In genomic region chr2:26352291-26352910, GRCm38 (mm10) we compare ENCODE assay signal across 8 mouse cellular contexts. TPM values are rescaled to one million over a fixed set of nuclear protein-coding genes. Genes with fewer than 3 reads are reported as not detected.
DNase-seq lines count a peak whose midpoint lies in the region; ATAC-seq and TF ChIP-seq lines count a peak whose summit lies in the region.

No protein-coding gene starts in this region.

- peak overlapping the region; percentile 69 for H3K9ac ChIP-seq in lung, postnatal 0 days (replicated peaks; ENCODE audit: low read depth)
- H3K9ac ChIP-seq in embryonic facial prominence, embryonic 13.5 days = peak overlapping the region; percentile 92
- H3K9ac ChIP-seq in hindbrain, embryonic 16.5 days (ENCODE audit: low read depth, low read length) = peak overlapping the region; percentile 87
- peak overlapping the region; percentile 92 for H3K9ac ChIP-seq in midbrain, embryonic 14.5 days (replicated peaks; ENCODE audit: low read length)

- H3K36me3 ChIP-seq in lung, postnatal 0 days (ENCODE audit: insufficient read depth, low read length) = 0 out of 2 replicates have a peak, but pooled peaks cover 7% of the 10 kb centered on the region
- peaks cover 29% of the 10 kb centered on the region for H3K36me3 ChIP-seq in embryonic facial prominence, embryonic 13.5 days
- H3K36me3 ChIP-seq in hindbrain, embryonic 16.5 days (ENCODE audit: control insufficient read depth, insufficient read depth, low read length) = peaks cover 13% of the 10 kb centered on the region
- H3K36me3 ChIP-seq in midbrain, embryonic 14.5 days (ENCODE audit: control insufficient read depth, insufficient read depth, low read length) = peaks cover 31% of the 10 kb centered on the region

- DNase-seq in adrenal gland, postnatal 10 days = peak; percentile 56
- no peak for DNase-seq in adrenal gland, postnatal 4 days (ENCODE audit: low spot score in 2 of 2)
- peak; percentile 21 for DNase-seq in lung, postnatal 0 days (ENCODE audit: low spot score)
- no peak for DNase-seq in lung, postnatal 10 days
- no peak for DNase-seq in midbrain, embryonic 14.5 days
- DNase-seq in kidney, adult 18-20 months = no peak

- H3K4me3 ChIP-seq in lung, postnatal 0 days (ENCODE audit: low read depth, low read length) = peak overlapping the region; percentile 73
- H3K4me3 ChIP-seq in embryonic facial prominence, embryonic 13.5 days = peak overlapping the region; percentile 71
- H3K4me3 ChIP-seq in hindbrain, embryonic 16.5 days (ENCODE audit: low read length) = peak overlapping the region; percentile 88
- H3K4me3 ChIP-seq in midbrain, embryonic 14.5 days (replicated peaks; ENCODE audit: low read depth, low read length) = peak overlapping the region; percentile 80

- peak; percentile 11; the same call in 1 of the 2 replicates for ATAC-seq in lung, postnatal 0 days
- no peak for ATAC-seq in embryonic facial prominence, embryonic 13.5 days (ENCODE audit: insufficient number of reproducible peaks, insufficient read depth, low FRiP score, low TSS enrichment, low read depth)
- peak; percentile 40 for ATAC-seq in hindbrain, embryonic 16.5 days
- peak; percentile 53 for ATAC-seq in midbrain, embryonic 14.5 days (ENCODE audit: low FRiP score, low TSS enrichment)

- peaks cover 23% of the 10 kb centered on the region for H3K4me1 ChIP-seq in lung, postnatal 0 days (ENCODE audit: insufficient read depth, low read depth, low read length)
- peaks cover 33% of the 10 kb centered on the region for H3K4me1 ChIP-seq in embryonic facial prominence, embryonic 13.5 days
- peaks cover 19% of the 10 kb centered on the region for H3K4me1 ChIP-seq in hindbrain, embryonic 16.5 days (ENCODE audit: control insufficient read depth, insufficient read depth, low read depth, low read length)
- peaks cover 20% of the 10 kb centered on the region for H3K4me1 ChIP-seq in midbrain, embryonic 14.5 days (ENCODE audit: control insufficient read depth, insufficient read depth, low read length)

- H3K27me3 ChIP-seq in lung, postnatal 0 days (replicated peaks; ENCODE audit: insufficient read depth, low read length) = no peaks in the 10 kb centered on the region
- H3K27me3 ChIP-seq in embryonic facial prominence, embryonic 13.5 days = no peaks in the 10 kb centered on the region
- no peaks in the 10 kb centered on the region for H3K27me3 ChIP-seq in hindbrain, embryonic 16.5 days (replicated peaks; ENCODE audit: control insufficient read depth, insufficient read depth, low read length)
- H3K27me3 ChIP-seq in midbrain, embryonic 14.5 days (ENCODE audit: control insufficient read depth, insufficient read depth, low read length) = no peaks in the 10 kb centered on the region

- H3K4me2 ChIP-seq in lung, postnatal 0 days (replicated peaks; ENCODE audit: low read depth, low read length) = peak overlapping the region; percentile 99
- peak overlapping the region; percentile 70 for H3K4me2 ChIP-seq in embryonic facial prominence, embryonic 13.5 days
- peak overlapping the region; percentile 96 for H3K4me2 ChIP-seq in hindbrain, embryonic 16.5 days (ENCODE audit: low read length)
- peak overlapping the region; percentile 82 for H3K4me2 ChIP-seq in midbrain, embryonic 14.5 days (ENCODE audit: low read length)

- TF ChIP-seq EP300 in lung, postnatal 0 days (IDR thresholded peaks at IDR 0.05) = no peak

- no peak for TF ChIP-seq CTCF in lung, postnatal 0 days (IDR thresholded peaks at IDR 0.05)

- H3K9me3 ChIP-seq in lung, postnatal 0 days (ENCODE audit: low read length) = no peaks in the 10 kb centered on the region
- H3K9me3 ChIP-seq in embryonic facial prominence, embryonic 13.5 days = no peaks in the 10 kb centered on the region
- H3K9me3 ChIP-seq in hindbrain, embryonic 16.5 days (ENCODE audit: control insufficient read depth, low read length) = no peaks in the 10 kb centered on the region
- no peaks in the 10 kb centered on the region for H3K9me3 ChIP-seq in midbrain, embryonic 14.5 days (ENCODE audit: control insufficient read depth, low read length)

- 2% methylated on average over 36 of the region's 36 CpGs for WGBS in lung, postnatal 0 days
- WGBS in embryonic facial prominence, embryonic 13.5 days = 2% methylated on average over 36 of the region's 36 CpGs
- 2% methylated on average over 36 of the region's 36 CpGs for WGBS in hindbrain, embryonic 16.5 days
- WGBS in midbrain, embryonic 14.5 days = 2% methylated on average over 36 of the region's 36 CpGs

- H3K27ac ChIP-seq in lung, postnatal 0 days (ENCODE audit: low read length) = peak overlapping the region; percentile 71; the same call in 1 of the 2 replicates
- H3K27ac ChIP-seq in embryonic facial prominence, embryonic 13.5 days = 0 out of 2 replicates have a peak overlapping the region, but pooled peaks have one; percentile 39
- peak overlapping the region; percentile 89 for H3K27ac ChIP-seq in hindbrain, embryonic 16.5 days (ENCODE audit: low read depth, low read length)
- peak overlapping the region; percentile 91 for H3K27ac ChIP-seq in midbrain, embryonic 14.5 days (replicated peaks; ENCODE audit: low read depth, low read length)

RNA-seq across cellular contexts. Expression of gene Dnlz, which starts 0.5 kb away (rescaled TPM):
- total RNA-seq in adrenal gland, postnatal 10 days (2021) = 10 to 100 TPM; 18.5 to 20.2 TPM
- 10 to 100 TPM; 17.5 to 18.6 TPM for total RNA-seq in adrenal gland, postnatal 4 days (2021)
- polyA plus RNA-seq in lung, postnatal 0 days (2015; fragmentation: Nextera tagmentation; extraction: Ambion mirVana) = 14.2 and 15.5 TPM in 2 replicates
- 31.4 and 32.1 TPM in 2 replicates for polyA plus RNA-seq in embryonic facial prominence, embryonic 13.5 days (2015; fragmentation: Nextera tagmentation; extraction: Ambion mirVana)
- polyA plus RNA-seq in hindbrain, embryonic 16.5 days (2015; fragmentation: Nextera tagmentation; extraction: Ambion mirVana) = 30.1 and 32.6 TPM in 2 replicates
- polyA plus RNA-seq in midbrain, embryonic 14.5 days (2014; fragmentation: Nextera tagmentation; extraction: Ambion mirVana) = 27.9 and 28.1 TPM in 2 replicates

RNA-seq across cellular contexts. Expression of gene Card9, which starts 8.3 kb away (rescaled TPM):
- 1 to 10 TPM; 1.5 to 2.2 TPM for total RNA-seq in adrenal gland, postnatal 10 days (2021)
- 1 to 10 TPM; 1.1 to 1.2 TPM for total RNA-seq in adrenal gland, postnatal 4 days (2021)
- 9.9 and 10.9 TPM in 2 replicates for polyA plus RNA-seq in lung, postnatal 0 days (2015; fragmentation: Nextera tagmentation; extraction: Ambion mirVana)
- polyA plus RNA-seq in embryonic facial prominence, embryonic 13.5 days (2015; fragmentation: Nextera tagmentation; extraction: Ambion mirVana) = 0.81 and 1.3 TPM in 2 replicates
- polyA plus RNA-seq in hindbrain, embryonic 16.5 days (2015; fragmentation: Nextera tagmentation; extraction: Ambion mirVana) = 1.9 and 2.9 TPM in 2 replicates
- 1.5 and 1.7 TPM in 2 replicates for polyA plus RNA-seq in midbrain, embryonic 14.5 days (2014; fragmentation: Nextera tagmentation; extraction: Ambion mirVana)

RNA-seq across cellular contexts. Expression of gene Snapc4, which starts 28.1 kb away (rescaled TPM):
- 10 to 100 TPM; 19.6 to 33.0 TPM for total RNA-seq in adrenal gland, postnatal 10 days (2021)
- 10 to 100 TPM; 57.3 to 58.7 TPM for total RNA-seq in adrenal gland, postnatal 4 days (2021)
- polyA plus RNA-seq in lung, postnatal 0 days (2015; fragmentation: Nextera tagmentation; extraction: Ambion mirVana) = 7.4 and 9.3 TPM in 2 replicates
- polyA plus RNA-seq in embryonic facial prominence, embryonic 13.5 days (2015; fragmentation: Nextera tagmentation; extraction: Ambion mirVana) = 33.9 and 38.9 TPM in 2 replicates
- 29.1 and 36.4 TPM in 2 replicates for polyA plus RNA-seq in hindbrain, embryonic 16.5 days (2015; fragmentation: Nextera tagmentation; extraction: Ambion mirVana)
- 25.3 and 30.7 TPM in 2 replicates for polyA plus RNA-seq in midbrain, embryonic 14.5 days (2014; fragmentation: Nextera tagmentation; extraction: Ambion mirVana)

RNA-seq across cellular contexts. Expression of gene Entr1, which starts 36.7 kb away (rescaled TPM):
- 10 to 100 TPM; 76.5 to 78.7 TPM for total RNA-seq in adrenal gland, postnatal 10 days (2021)
- 10 to 100 TPM; 88.3 to 93.8 TPM for total RNA-seq in adrenal gland, postnatal 4 days (2021)
- polyA plus RNA-seq in lung, postnatal 0 days (2015; fragmentation: Nextera tagmentation; extraction: Ambion mirVana) = 75.3 and 85.5 TPM in 2 replicates
- 142 and 153 TPM in 2 replicates for polyA plus RNA-seq in embryonic facial prominence, embryonic 13.5 days (2015; fragmentation: Nextera tagmentation; extraction: Ambion mirVana)
- polyA plus RNA-seq in hindbrain, embryonic 16.5 days (2015; fragmentation: Nextera tagmentation; extraction: Ambion mirVana) = 158 and 169 TPM in 2 replicates
- 143 and 161 TPM in 2 replicates for polyA plus RNA-seq in midbrain, embryonic 14.5 days (2014; fragmentation: Nextera tagmentation; extraction: Ambion mirVana)

RNA-seq across cellular contexts. Expression of gene Pmpca, which starts 36.7 kb away (rescaled TPM):
- 100 to 1,000 TPM; 125 to 129 TPM for total RNA-seq in adrenal gland, postnatal 10 days (2021)
- 100 to 1,000 TPM; 145 TPM for total RNA-seq in adrenal gland, postnatal 4 days (2021)
- 39.0 and 42.0 TPM in 2 replicates for polyA plus RNA-seq in lung, postnatal 0 days (2015; fragmentation: Nextera tagmentation; extraction: Ambion mirVana)
- 92.3 and 98.7 TPM in 2 replicates for polyA plus RNA-seq in embryonic facial prominence, embryonic 13.5 days (2015; fragmentation: Nextera tagmentation; extraction: Ambion mirVana)
- polyA plus RNA-seq in hindbrain, embryonic 16.5 days (2015; fragmentation: Nextera tagmentation; extraction: Ambion mirVana) = 96.0 and 98.9 TPM in 2 replicates
- 68.0 and 80.9 TPM in 2 replicates for polyA plus RNA-seq in midbrain, embryonic 14.5 days (2014; fragmentation: Nextera tagmentation; extraction: Ambion mirVana)

Comparison
In these comparisons a context has a peak if more than half of its experiments do, and no peak if none do; other contexts are left out.
1. DNase-seq: peak in adrenal gland, postnatal 10 days (single experiment) and lung, postnatal 0 days (single experiment); none in adrenal gland, postnatal 4 days (0 of 2), lung, postnatal 10 days (single experiment), midbrain, embryonic 14.5 days (single experiment) and kidney, adult 18-20 months (single experiment).
2. H3K27ac ChIP-seq: peak in every context shown above with its lines; median percentile 91 in midbrain, embryonic 14.5 days; 89 in hindbrain, embryonic 16.5 days; 71 in lung, postnatal 0 days; 39 in embryonic facial prominence, embryonic 13.5 days.
3. Peak in every context shown above with its lines, with median percentiles within 50 percentile points of each other: H3K4me2 ChIP-seq, H3K4me3 ChIP-seq and H3K9ac ChIP-seq.